Mouse (Mus musculus) CD8-positive naive resting alpha-beta T cell, adult 57 days (primary cell): ENCODE measurements around the gene Rgs4. TPM values are rescaled to one million over a fixed set of nuclear protein-coding genes. Genes with fewer than 3 reads are reported as not detected.

Experiments
- total RNA-seq: library from RNA; stranded (reverse); gene quantifications from one replicate; pipeline ENCODE4 v1.2.4, GENCODE M21; 2023

The Rgs4 gene
- not detected for total RNA-seq

GRCm38 (mm10) chr1:169747473-169747872 is at the start of gene Rgs4:
Gene Rgs4 (minus strand): TSS chr1:169747642.

Other genes starting within 250 kb of the Rgs4 start
- gene Nuf2, start 216.2 kb downstream of the Rgs4 start, total RNA-seq = 0.83 TPM
- gene Rgs5, start 92.1 kb downstream of the Rgs4 start, total RNA-seq = not detected
- gene Ccdc190, start 181.0 kb upstream of the Rgs4 start, total RNA-seq = not detected
- 8.2 TPM for gene Hsd17b7, start 221.6 kb upstream of the Rgs4 start, total RNA-seq